Mouse (Mus musculus): ENCODE data around the gene Arhgap10.

Arhgap10 gene

GRCm38 (mm10) chr8:77516845-77517244, 908 bp downstream of the Arhgap10 start:
- DNase-seq (ENCODE audit: extremely low spot score) = peak; percentile 57

DNA sequence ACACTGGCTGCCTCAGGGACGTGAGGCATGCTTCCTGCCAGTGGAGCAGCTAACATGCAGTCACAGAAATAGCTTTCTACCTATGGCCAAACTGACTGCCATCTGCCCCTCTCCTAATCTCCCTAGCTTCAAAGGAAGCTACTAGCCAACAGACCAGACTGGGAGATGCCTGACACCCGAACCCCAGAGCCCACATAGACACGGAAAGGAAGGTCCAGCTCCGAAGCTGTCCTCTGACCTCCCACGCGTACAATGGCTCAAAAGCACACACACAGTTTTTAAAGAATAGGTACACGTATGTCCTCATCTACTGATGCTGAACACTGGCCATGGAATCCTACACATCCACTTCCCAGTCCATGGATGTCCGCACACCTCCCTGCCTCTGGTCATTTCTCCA, 2.0 kb downstream of the Arhgap10 start:
- no peak for DNase-seq (ENCODE audit: extremely low spot score)

- DNase-seq (ENCODE audit: extremely low spot score) = no peak
Measured at GRCm38 (mm10) chr8:77515201-77515600, 2.6 kb downstream of the Arhgap10 start.

DNA sequence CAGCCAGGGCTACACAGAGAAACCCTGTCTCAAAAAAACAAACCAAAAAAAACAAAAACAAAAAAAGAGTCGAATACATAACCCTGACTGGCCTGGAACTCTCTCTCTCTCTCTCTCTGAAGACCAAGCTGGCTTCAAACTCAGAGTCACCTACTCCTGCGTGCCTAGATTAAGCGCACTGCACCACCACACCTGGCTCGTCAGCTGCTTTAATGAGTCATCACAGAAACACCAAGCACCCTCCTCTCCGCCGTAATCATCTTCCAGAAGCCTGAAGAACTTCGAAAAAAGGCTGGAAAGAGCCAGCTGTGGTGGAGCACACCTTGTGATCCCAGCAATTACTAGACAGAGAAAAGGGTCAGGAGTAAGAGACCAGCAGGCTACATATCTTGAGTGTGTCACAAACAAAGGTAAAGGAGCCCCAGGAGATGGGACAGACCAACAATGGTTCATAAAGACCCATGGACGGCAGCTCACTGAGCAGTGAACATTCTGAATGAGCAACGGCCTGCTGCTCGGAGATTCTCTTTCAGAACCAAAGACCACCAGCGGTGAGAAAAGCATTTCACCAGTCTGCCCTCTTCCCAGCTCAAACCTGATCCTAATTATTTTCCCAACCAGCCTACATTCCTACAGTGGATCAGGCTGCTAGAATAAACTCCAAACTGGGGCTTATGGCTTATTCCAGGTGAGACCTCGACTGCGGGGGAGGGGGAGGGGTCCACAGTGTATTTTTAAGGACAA, 5.8 kb downstream of the Arhgap10 start:
- no peak for DNase-seq (ENCODE audit: extremely low spot score)

DNA sequence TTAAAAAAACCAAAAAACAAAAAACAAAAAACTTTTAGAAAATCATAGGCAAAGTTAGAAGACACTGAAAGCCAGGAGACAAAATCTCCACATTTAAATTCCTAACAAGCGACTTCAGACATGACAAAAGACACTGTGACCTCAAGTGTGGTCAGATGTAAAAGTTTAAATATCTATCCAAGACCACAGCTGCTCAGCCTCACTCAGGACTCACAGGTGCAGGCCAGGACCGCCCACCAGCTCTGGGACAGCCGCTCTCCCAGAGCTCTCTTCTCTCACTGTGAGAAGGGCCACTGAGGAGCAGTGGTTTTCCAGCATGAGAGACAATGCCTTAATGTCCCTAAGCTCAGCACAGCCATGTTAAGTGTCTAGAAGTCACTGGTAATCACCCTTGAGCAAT, 7.3 kb downstream of the Arhgap10 start:
- no peak for DNase-seq (ENCODE audit: extremely low spot score)

DNA sequence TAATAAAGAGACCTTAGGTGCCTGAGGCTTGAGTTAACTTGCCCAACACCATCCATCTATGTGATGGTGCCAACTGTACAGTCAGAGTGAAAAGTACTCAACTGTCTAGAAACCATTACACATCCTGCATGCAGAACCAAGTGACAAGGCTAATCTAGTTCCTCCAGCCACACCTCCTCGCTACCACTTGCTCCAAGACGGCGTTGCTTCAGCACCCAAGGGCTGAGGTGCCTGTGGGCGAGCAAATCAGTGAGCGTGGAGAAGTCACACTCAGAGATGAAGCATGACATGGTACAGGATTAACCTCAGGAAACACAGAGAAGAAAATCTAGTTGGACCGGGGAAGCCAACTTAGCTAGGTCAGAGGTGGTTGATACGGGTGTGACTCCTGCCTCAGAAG, 8.7 kb downstream of the Arhgap10 start:
- DNase-seq (ENCODE audit: extremely low spot score) = no peak

- no peak for DNase-seq (ENCODE audit: extremely low spot score)
Measured at GRCm38 (mm10) chr8:77507510-77508035, 10.2 kb downstream of the Arhgap10 start.

- DNase-seq (ENCODE audit: extremely low spot score) = no peak
Measured at GRCm38 (mm10) chr8:77506539-77506938, 11.2 kb downstream of the Arhgap10 start.

DNA sequence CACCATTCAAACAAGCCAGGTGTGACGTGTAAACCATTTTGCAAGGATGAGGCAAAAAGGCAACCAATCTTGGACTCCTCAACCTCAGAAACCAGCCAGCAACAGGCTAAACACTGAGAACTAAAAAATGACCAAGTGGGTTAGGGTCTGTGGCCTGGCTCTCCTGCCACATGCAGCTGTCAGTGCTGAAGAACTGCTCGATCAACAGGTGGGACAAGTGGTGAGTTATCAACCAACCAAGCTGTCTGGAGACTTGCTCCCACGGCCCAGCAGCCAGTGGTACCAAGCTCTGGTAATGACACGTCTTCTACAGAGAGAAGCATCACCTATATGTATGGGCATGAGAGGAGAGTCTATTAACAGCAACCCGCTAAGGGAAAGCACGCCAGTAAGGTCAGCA, 15.2 kb downstream of the Arhgap10 start:
- DNase-seq (ENCODE audit: extremely low spot score) = no peak

DNA sequence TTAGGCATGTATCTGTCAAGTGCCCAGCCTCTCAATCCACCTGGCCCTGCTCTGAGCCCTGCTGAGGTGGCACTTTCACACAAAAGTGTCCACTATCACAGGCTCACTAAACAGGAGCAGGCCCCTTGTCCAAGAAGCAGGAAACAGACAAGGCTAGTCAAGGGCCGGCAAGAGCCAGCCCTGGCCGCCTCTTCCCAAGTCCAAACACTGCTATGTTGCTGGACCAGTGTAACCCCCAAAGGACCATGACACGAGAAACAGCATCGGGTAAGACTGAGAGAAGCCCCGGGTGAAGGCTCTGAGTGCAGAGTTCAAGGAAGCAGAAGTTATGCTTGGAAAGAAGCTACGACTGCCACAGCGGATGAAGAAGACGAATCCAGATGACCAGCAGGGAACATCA, 16.6 kb downstream of the Arhgap10 start:
- no peak for DNase-seq (ENCODE audit: extremely low spot score)

DNA sequence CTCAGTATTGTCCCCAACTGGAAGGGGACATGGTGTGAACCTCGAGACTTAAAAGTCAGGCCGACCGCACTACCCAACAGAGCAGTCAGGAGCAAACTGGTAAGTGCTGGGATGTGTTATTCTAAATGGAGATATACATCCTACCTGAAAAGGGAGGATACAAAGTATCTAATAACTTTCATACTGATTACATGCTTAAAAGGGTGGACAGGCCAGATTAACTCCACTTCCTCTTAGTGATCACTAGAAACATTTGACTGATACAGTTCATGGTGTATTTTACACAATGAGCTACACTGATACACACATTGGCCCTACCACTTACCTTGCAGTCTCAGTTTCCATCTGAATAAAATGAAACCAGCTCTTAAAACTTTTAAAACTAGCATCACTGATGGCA, 17.5 kb downstream of the Arhgap10 start:
- DNase-seq (ENCODE audit: extremely low spot score) = no peak

GRCm38 (mm10) chr8:77497442-77497841, 20.3 kb downstream of the Arhgap10 start:
- no peak for DNase-seq (ENCODE audit: extremely low spot score)

DNA sequence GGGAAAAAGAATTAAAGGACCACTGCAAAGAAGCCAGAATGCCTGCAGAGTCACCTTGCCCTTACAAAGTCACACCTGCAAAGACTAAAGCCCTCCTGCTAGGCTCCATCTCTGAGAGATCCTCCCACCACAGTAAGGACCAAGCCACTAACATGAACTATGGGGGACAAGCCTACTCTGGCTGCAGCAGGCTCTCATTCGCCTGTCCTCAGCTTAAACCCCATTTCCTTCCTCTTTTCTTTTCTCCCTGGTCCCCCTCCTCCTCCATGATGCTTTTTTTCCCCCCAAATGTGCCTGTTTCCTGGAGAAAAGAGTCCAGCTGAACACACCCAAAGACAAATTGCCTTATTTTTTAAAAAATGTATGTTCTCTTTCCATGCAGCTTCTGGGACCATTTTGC, 21.5 kb downstream of the Arhgap10 start:
- no peak for DNase-seq (ENCODE audit: extremely low spot score)

- no peak for DNase-seq (ENCODE audit: extremely low spot score)
Measured at GRCm38 (mm10) chr8:77494376-77495328, 23.1 kb downstream of the Arhgap10 start.

DNA sequence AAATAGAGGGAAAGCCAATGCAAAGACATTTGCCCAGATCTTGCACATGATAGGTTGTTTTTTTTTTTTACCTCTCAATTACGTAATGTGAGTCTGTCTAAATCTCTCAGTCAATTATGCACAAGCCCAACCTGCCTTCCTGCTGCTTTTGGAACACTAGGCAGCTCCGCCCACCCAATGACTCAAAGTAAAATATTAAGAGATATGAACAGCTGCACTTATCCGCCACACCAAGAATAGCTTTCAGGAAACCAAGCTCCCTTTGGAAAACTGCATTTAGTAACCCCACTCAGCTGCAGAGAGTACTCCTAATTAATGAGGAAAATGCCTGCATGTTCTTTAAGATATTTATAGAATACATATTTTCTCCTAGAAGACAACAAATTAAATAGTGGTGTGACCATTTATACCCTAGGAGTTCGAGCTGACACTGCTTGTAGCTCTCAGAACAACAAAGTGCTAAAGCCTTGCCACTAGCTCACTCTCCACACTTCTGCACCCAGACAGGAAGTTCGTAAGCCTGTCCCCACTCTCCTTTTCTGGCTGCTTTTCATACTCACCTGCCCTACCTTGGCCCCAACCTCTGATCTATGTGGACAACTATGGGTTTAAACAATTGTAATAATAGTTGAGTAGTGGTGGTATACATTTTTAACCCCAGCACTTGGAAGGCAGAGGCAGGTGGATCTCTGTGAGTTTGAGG, 25.2 kb downstream of the Arhgap10 start:
- no peak for DNase-seq (ENCODE audit: extremely low spot score)

- DNase-seq (ENCODE audit: extremely low spot score) = no peak
Measured at GRCm38 (mm10) chr8:77491231-77491923, 26.4 kb downstream of the Arhgap10 start.

GRCm38 (mm10) chr8:77490095-77490781, 27.5 kb downstream of the Arhgap10 start:
- no peak for DNase-seq (ENCODE audit: extremely low spot score)

GRCm38 (mm10) chr8:77489235-77489634, 28.5 kb downstream of the Arhgap10 start:
- DNase-seq (ENCODE audit: extremely low spot score) = no peak

DNA sequence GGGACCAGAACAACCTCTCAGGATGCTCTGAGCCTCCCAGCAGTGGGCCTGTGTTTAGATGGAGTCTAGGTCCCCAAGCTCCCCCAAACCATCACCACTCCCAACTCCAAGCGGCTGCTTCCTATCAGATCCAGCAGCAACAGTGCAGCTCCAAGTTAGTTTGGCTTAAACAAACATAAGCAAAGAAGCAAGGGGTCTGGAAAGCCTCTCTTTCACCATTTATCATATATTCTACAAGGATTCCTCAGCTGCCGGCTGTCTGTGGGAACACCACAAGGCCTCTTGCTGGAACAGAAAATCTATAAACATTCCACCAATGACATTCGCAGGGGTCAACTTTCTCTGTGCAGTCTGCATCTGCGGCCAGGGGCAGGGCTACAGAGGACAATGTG, 29.5 kb downstream of the Arhgap10 start:
- no peak for DNase-seq (ENCODE audit: extremely low spot score)

DNA sequence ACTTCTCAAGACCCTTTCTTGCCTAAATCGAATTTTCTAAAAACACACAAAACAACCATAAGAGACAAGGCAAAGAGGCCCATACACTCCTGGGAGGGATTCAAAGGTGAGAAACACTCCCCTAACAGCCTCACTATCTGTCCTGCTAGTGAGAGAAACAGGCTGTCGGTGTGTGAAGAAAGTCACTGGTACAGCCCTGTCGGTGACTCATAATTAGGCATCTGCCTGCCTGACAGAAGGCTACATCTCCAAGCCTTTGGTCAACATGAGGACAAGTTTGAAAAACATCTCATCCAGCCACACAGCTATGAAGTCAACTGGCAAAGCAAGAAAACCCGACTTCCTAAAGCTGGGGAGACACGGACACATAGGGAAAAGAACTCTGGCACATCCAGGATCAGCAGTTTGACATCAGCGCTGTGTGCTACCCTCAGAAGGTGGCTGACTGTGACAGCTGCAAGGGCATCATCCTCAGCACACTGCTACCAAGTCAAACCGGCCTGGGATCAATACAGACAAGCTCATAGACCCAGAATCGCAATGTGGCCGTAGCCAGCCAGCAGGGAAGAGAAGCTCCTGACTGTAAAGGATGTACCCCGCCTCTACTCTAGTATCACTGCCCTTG, 30.1 kb downstream of the Arhgap10 start:
- no peak for DNase-seq (ENCODE audit: extremely low spot score)

All from embryo, embryonic 9.5 days (tissue).